Mouse (Mus musculus) E14TG2a.4 (cell line): ENCODE results near the gene Tmem115.

Experiments
- H3K27me3 ChIP-seq: 2 replicates; pipeline ENCODE4 v1.6.1; 2014; ENCODE audit warnings: low read length, control low read depth; ENCODE audit not compliant: insufficient read depth
- H3K36me3 ChIP-seq: 2 replicates; pipeline ENCODE4 v1.6.1; 2014; ENCODE audit warnings: low read length, control low read depth; ENCODE audit not compliant: insufficient read depth
- H3K4me1 ChIP-seq: replicated peaks from 2 replicates; pipeline ENCODE4 v1.6.1; 2014; ENCODE audit warnings: low read depth, low read length, control low read depth
- H3K4me3 ChIP-seq: replicated peaks from 2 replicates; pipeline ENCODE4 v1.5.1; 2014; ENCODE audit warnings: mild to moderate bottlenecking, low read length
- H3K9me3 ChIP-seq: 2 replicates; pipeline ENCODE4 v1.6.1; 2014; ENCODE audit warnings: low read length, control low read depth
- CTCF ChIP-seq: conservative IDR thresholded peaks from 2 replicates; pipeline ENCODE4 v1.5.1; 2014; ENCODE audit warnings: low read length
- NANOG ChIP-seq: IDR thresholded peaks from 2 replicates; pipeline ENCODE4 v1.6.1; 2014; ENCODE audit warnings: borderline replicate concordance, low read length, mixed read lengths
- POU5F1 ChIP-seq: IDR thresholded peaks from 2 replicates; pipeline ENCODE4 v1.6.1; 2014; ENCODE audit warnings: low read length, borderline replicate concordance

Tmem115 gene

DNA sequence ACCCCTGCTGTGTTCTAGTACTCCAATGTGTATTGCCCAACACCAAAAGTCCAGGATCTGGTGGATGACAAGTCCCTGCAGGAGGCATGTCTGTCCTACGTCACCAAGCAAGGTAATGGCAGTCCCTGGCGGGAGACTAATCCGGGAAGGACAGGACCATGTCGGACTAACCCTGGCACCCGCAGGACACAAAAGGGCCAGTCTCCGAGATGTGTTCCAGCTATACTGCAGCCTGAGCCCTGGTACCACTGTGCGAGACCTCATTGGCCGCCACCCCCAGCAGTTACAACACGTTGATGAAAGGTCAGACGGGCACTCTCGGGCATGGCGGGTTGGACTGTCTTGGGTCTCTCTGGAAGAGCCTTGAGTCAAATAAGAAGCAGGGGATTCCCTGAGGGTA is 11.0 kb downstream of the Tmem115 start:
- Histone ChIP-seq H3K36me3 (peaks cover 28% of the 10 kb centered on the region), H3K27me3 (peaks cover 25% of the 10 kb centered on the region), H3K9me3 (no peaks in the 10 kb centered on the region), H3K4me3 (no peak overlapping the region), H3K4me1 (peaks cover 77% of the 10 kb centered on the region)
- TF ChIP-seq POU5F1, result no peak
- TF ChIP-seq CTCF, result no peak
- no peak for TF ChIP-seq NANOG

DNA sequence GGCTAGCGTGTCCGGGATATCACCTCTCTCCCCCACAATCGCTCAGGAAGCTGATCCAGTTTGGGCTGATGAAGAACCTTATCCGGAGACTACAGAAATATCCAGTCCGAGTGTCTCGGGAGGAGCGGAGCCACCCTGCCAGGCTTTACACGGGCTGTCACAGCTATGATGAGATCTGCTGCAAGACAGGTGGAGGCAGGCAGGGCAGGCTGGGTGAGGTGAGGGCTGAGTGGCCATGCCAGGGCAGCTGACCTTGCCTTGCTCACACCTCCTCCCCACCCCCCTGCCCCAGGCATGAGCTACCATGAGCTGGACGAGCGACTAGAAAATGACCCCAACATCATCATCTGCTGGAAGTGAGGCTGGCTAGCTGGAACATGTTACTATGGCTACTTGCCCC is 11.5 kb downstream of the Tmem115 start:
- Histone ChIP-seq H3K4me1 (peaks cover 77% of the 10 kb centered on the region), H3K27me3 (peaks cover 29% of the 10 kb centered on the region), H3K4me3 (no peak overlapping the region), H3K9me3 (no peaks in the 10 kb centered on the region), H3K36me3 (peaks cover 23% of the 10 kb centered on the region)
- TF ChIP-seq POU5F1 (no peak), CTCF (no peak), NANOG (no peak)

DNA sequence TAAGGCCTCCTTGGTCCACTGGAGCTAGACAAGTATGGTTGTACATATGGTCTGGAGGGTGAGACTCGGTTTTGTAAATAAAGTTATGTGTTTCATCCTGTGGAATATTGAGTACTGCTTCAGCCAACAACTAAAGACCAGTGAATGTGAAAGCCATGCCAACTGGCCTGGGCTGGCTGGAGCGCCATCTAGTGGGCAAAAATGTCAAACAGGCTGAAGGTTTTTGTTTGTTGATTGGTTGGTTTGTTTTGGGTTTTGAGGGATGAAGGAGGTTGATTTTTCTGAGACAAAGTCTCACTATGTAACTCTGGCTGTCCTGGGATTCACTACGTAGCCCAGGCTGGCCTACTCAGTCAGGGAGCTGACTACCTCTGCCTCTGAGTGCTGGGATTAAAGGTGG is 11.9 kb downstream of the Tmem115 start:
- Histone ChIP-seq H3K36me3 (peaks cover 20% of the 10 kb centered on the region), H3K4me3 (no peak overlapping the region), H3K4me1 (peaks cover 79% of the 10 kb centered on the region), H3K9me3 (no peaks in the 10 kb centered on the region), H3K27me3 (peaks cover 33% of the 10 kb centered on the region)
- no peak for TF ChIP-seq NANOG
- TF ChIP-seq POU5F1, result no peak
- TF ChIP-seq CTCF, result peak; percentile 92

DNA sequence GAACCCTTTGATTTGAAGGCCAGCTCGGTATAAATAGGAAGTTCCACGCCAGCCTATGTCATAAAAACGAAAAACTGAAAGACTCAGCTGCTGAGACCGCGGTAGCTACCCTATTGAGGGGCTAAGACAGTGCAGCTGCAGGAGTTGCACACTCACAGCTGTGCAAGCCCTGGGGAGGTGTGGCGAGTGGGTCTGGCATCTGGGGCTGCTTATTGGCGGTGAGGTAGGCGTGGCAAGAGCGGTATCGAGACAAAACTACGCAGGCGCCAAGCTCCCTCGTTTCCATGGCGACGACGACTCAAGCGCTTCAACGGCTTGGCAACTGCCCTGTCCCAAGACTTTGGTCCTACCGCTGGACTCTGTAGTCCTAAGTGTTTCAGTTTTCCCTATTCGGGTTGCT is 13.3 kb downstream of the Tmem115 start, which contains the start of gene Zmynd10:
Gene Zmynd10, plus strand, starts transcription at position 273 of the 400 bp plus-strand sequence.
- H3K4me3 ChIP-seq, result peak within 1 kb of the TSS; percentile 67
- TF ChIP-seq CTCF (no peak), POU5F1 (no peak), NANOG (no peak)
- H3K4me1 ChIP-seq, result peaks cover 81% of the 10 kb centered on the region
- peaks cover 20% of the 10 kb centered on the region for H3K36me3 ChIP-seq
- peaks cover 48% of the 10 kb centered on the region for H3K27me3 ChIP-seq
- H3K9me3 ChIP-seq, result no peaks in the 10 kb centered on the region

DNA sequence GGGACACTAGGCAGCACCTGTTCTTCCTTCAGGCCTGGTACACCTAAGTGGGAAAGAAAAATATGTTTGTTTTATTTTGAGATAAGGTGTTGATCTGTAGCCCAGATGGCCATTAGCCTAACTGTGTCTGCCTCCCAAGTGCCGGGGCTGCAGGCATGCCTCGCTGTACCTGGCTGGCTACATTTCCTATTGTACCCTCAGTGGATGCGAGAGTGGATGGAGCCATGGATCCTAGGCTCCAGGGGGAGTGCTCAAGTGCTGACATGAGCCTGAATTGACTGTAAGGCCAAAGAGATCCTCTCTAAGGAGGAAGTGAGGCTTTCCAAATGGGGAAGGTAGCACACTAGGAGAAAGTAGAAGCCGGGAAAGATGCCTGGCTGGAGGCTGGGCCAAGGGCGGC is 14.2 kb downstream of the Tmem115 start:
- H3K4me1 ChIP-seq, result peaks cover 82% of the 10 kb centered on the region
- no peaks in the 10 kb centered on the region for H3K9me3 ChIP-seq
- H3K27me3 ChIP-seq, result peaks cover 57% of the 10 kb centered on the region
- no peak overlapping the region for H3K4me3 ChIP-seq
- peaks cover 20% of the 10 kb centered on the region for H3K36me3 ChIP-seq
- TF ChIP-seq CTCF (no peak), NANOG (no peak), POU5F1 (no peak)

DNA sequence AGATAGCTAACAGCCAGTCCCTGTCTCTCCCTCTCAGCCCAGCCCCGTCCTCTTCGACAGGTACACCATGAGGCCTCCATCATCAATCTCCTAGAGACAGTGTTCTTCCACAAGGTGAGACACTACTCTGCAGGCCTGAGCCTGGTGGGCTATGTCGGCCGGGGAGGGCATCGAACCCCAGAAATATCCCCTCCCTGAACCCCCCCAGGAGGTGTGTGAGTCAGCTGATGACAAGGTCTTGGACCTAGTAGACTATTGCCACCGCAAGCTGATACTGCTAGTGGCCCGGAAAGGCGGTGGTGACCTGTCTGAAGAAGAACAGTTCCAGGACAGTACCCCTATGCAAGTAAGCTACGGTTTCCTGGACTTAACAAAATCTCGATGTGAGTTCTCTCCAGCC is 15.1 kb downstream of the Tmem115 start:
- peaks cover 85% of the 10 kb centered on the region for H3K4me1 ChIP-seq
- H3K4me3 ChIP-seq, result no peak overlapping the region
- H3K36me3 ChIP-seq, result peaks cover 17% of the 10 kb centered on the region
- no peak for TF ChIP-seq CTCF
- TF ChIP-seq POU5F1, result no peak
- TF ChIP-seq NANOG, result no peak
- H3K9me3 ChIP-seq, result no peaks in the 10 kb centered on the region
- peaks cover 64% of the 10 kb centered on the region for H3K27me3 ChIP-seq

DNA sequence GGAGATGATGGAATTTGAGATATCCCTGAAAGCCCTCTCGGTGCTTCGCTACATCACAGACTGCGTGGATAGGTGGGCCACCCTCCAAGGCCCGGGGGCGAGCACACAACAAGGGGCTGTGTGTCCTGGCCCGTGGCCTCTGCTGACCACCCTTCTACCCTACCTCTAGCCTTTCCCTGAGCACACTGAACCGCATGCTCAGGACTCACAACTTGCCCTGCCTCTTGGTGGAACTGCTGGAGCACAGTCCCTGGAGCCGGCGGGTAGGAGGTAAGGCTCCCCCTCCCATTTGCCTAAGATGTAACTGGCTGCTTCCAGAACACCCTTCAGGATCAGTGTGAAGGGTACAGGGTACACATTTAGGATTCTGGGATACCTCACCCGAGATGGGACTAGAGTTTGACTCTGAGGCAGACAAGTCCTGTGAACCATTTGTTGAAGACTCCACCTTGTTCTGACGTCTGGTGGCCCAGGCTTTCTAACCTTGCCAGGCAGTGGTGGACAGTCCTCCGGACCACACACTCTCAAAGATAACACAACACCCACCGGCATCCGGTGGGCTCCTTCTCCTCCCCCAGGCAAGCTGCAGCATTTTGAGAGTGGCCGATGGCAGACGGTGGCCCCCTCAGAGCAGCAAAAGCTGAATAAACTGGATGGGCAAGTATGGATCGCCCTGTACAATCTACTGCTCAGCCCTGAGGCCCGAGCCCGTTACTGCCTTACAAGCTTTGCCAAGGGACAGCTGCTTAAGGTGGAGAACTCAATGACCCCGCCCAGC is 15.7 kb downstream of the Tmem115 start:
- peaks cover 10% of the 10 kb centered on the region for H3K36me3 ChIP-seq
- H3K9me3 ChIP-seq, result no peaks in the 10 kb centered on the region
- H3K4me3 ChIP-seq, result no peak overlapping the region
- no peak for TF ChIP-seq NANOG
- no peak for TF ChIP-seq CTCF
- TF ChIP-seq POU5F1, result no peak
- peaks cover 80% of the 10 kb centered on the region for H3K4me1 ChIP-seq
- H3K27me3 ChIP-seq, result peaks cover 64% of the 10 kb centered on the region

DNA sequence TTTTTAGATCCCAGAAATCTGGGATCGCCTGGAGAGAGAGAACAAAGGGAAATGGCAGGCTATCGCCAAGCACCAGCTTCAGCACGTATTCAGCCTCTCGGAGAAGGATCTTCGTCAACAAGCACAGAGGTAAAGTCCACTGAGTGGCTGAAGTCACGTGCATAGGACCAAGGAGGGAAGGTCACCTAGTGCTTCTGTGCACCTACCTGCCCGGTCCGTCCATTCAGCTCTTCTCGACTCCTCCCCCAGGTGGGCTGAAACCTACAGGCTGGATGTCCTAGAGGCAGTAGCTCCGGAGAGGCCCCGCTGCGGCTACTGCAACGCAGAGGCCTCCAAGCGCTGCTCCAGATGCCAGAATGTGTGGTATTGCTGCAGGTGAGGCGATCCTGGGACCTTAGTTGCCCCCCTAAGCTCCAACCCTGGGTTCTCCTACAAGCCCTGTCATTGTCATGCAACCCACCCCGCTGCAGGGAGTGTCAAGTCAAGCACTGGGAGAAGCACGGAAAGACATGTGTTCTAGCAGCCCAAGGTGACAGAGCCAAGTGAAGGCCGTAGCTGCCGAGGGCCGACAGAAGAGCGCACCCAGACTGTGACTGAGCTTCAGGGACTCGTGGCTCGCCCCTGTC is 16.9 kb downstream of the Tmem115 start:
- Histone ChIP-seq H3K9me3 (no peaks in the 10 kb centered on the region), H3K36me3 (no peaks in the 10 kb centered on the region), H3K4me3 (peak overlapping the region; percentile 75), H3K4me1 (peaks cover 78% of the 10 kb centered on the region), H3K27me3 (peaks cover 64% of the 10 kb centered on the region)
- TF ChIP-seq POU5F1 (no peak; the same call in 1 of the 2 replicates), NANOG (no peak), CTCF (no peak)
